Mouse (Mus musculus) kidney, adult 2 months (tissue): ENCODE measurements around the gene Tmem161a. TPM values are rescaled to one million over a fixed set of nuclear protein-coding genes. Genes with fewer than 3 reads are reported as not detected.
A peak's percentile ranks its signal among the peaks of the same experiment; 100 is the strongest.

ENCODE experiments used
- DNase-seq: peaks from one replicate; pipeline ENCODE4 v3.0.0; 2021
- H3K27ac ChIP-seq: fragments of 200-500 bp; 2 replicates; pipeline ENCODE4 v1.5.1; 2012; ENCODE audit warnings: low read depth, low read length, control low read depth, inconsistent platforms; ENCODE audit not compliant: insufficient read depth
- H3K27me3 ChIP-seq: fragments of 200-500 bp; replicated peaks from 2 replicates; pipeline ENCODE4 v1.6.1; 2012; ENCODE audit warnings: mild to moderate bottlenecking, moderate library complexity, low read length, inconsistent platforms; ENCODE audit not compliant: control insufficient read depth, insufficient read depth
- H3K36me3 ChIP-seq: fragments of 200-500 bp; 2 replicates; pipeline ENCODE4 v1.6.1; 2012; ENCODE audit warnings: mild to moderate bottlenecking, moderate library complexity, low read length, inconsistent platforms; ENCODE audit not compliant: control insufficient read depth, insufficient read depth
- H3K4me1 ChIP-seq: fragments of 200-500 bp; 2 replicates; pipeline ENCODE4 v1.6.1; 2011; ENCODE audit warnings: low read length; ENCODE audit not compliant: control insufficient read depth, insufficient read depth
- H3K4me3 ChIP-seq: fragments of 200-500 bp; 2 replicates; pipeline ENCODE4 v1.5.1; 2011; ENCODE audit warnings: mild to moderate bottlenecking, low read depth, low read length, control low read depth; ENCODE audit not compliant: insufficient read depth
- CTCF ChIP-seq: fragments of 200-500 bp; conservative IDR thresholded peaks from 2 replicates; pipeline ENCODE4 v1.5.1; 2011; ENCODE audit warnings: low read depth, mild to moderate bottlenecking, control low read depth, low read length, moderate library complexity, mixed read lengths; ENCODE audit not compliant: insufficient read depth, insufficient read length
- POLR2A ChIP-seq: fragments of 200-500 bp; IDR thresholded peaks from one replicate; pipeline ENCODE4 v1.6.1; 2011; ENCODE audit warnings: low read depth, low read length, control low read depth
- WGBS: fragments of 180-500 bp; shearing (Covaris S2); methylation state at CpG from one replicate; pipeline ENCODE4 v1.1.7; 2018; 5-methylcytosine and 5-hydroxymethylcytosine counted together
- polyA plus RNA-seq: library from polyadenylated mRNA; depleted of rRNA; stranded (reverse); fragments of >200 nt; gene quantifications from 2 replicates; pipeline ENCODE4 v1.2.3, GENCODE M21; 2012

Tmem161a gene
- polyA plus RNA-seq, 1 experiment = 85.2 TPM

GRCm38 (mm10) chr8:70147678-70148607 lies 24.2 kb upstream of the Tmem161a start:
- WGBS = 87% methylated on average over 7 of the region's 7 CpGs
- H3K4me1 ChIP-seq = 0 out of 2 replicates have a peak, but pooled peaks cover 2% of the 10 kb centered on the region
- H3K27me3 ChIP-seq = no peaks in the 10 kb centered on the region
- no peak for TF ChIP-seq CTCF
- TF ChIP-seq POLR2A = no peak
- no peak overlapping the region for H3K4me3 ChIP-seq
- H3K27ac ChIP-seq = no peak overlapping the region
- H3K36me3 ChIP-seq = peaks cover 2% of the 10 kb centered on the region; the same call in 1 of the 2 replicates
- DNase-seq = no peak

GRCm38 (mm10) chr8:70150158-70150557 lies 22.0 kb upstream of the Tmem161a start:
- H3K27me3 ChIP-seq = no peaks in the 10 kb centered on the region
- WGBS = 16% methylated on average over 13 of the region's 13 CpGs
- no peak for TF ChIP-seq POLR2A
- TF ChIP-seq CTCF = no peak
- no peak for DNase-seq
- no peak overlapping the region for H3K27ac ChIP-seq
- peaks cover 2% of the 10 kb centered on the region; the same call in 1 of the 2 replicates for H3K36me3 ChIP-seq
- 0 out of 2 replicates have a peak, but pooled peaks cover 2% of the 10 kb centered on the region for H3K4me1 ChIP-seq
- no peak overlapping the region for H3K4me3 ChIP-seq

GRCm38 (mm10) chr8:70152537-70153257 lies 19.5 kb upstream of the Tmem161a start:
- Histone ChIP-seq H3K36me3 (no peaks in the 10 kb centered on the region), H3K4me3 (no peak overlapping the region), H3K27me3 (no peaks in the 10 kb centered on the region), H3K4me1 (0 out of 2 replicates have a peak, but pooled peaks cover 2% of the 10 kb centered on the region), H3K27ac (no peak overlapping the region)
- TF ChIP-seq POLR2A (no peak), CTCF (no peak)
- peak; percentile 80 for DNase-seq
- WGBS = 13% methylated on average over 22 of the region's 22 CpGs

GRCm38 (mm10) chr8:70157240-70157800 lies 14.8 kb upstream of the Tmem161a start:
- Histone ChIP-seq H3K4me3 (no peak overlapping the region), H3K27ac (no peak overlapping the region), H3K27me3 (no peaks in the 10 kb centered on the region), H3K4me1 (0 out of 2 replicates have a peak, but pooled peaks cover 1% of the 10 kb centered on the region), H3K36me3 (no peaks in the 10 kb centered on the region)
- TF ChIP-seq CTCF = no peak
- TF ChIP-seq POLR2A = no peak
- DNase-seq = no peak
- WGBS = 97% methylated on average over 1 of the region's 1 CpGs

- WGBS = 10% methylated on average over 40 of the region's 40 CpGs
- Histone ChIP-seq H3K27me3 (no peaks in the 10 kb centered on the region), H3K4me1 (no peaks in the 10 kb centered on the region), H3K27ac (no peak overlapping the region), H3K36me3 (no peaks in the 10 kb centered on the region), H3K4me3 (peak overlapping the region; percentile 42)
- no peak for TF ChIP-seq POLR2A
- TF ChIP-seq CTCF = no peak
- DNase-seq = peak; percentile 72
Observed at GRCm38 (mm10) chr8:70158069-70158853, 13.9 kb upstream of the Tmem161a start.

GRCm38 (mm10) chr8:70159211-70159610 lies 12.9 kb upstream of the Tmem161a start:
- no peak overlapping the region for H3K4me3 ChIP-seq
- no peak overlapping the region for H3K27ac ChIP-seq
- no peaks in the 10 kb centered on the region for H3K4me1 ChIP-seq
- WGBS = 64% methylated on average over 4 of the region's 4 CpGs
- DNase-seq = peak; percentile 53
- TF ChIP-seq POLR2A (no peak), CTCF (no peak)
- H3K36me3 ChIP-seq = no peaks in the 10 kb centered on the region
- H3K27me3 ChIP-seq = no peaks in the 10 kb centered on the region
